Mouse (Mus musculus) intestine, embryonic 16.5 days (tissue): ENCODE data around the gene Fancg. TPM values are rescaled to one million over a fixed set of nuclear protein-coding genes. Genes with fewer than 3 reads are reported as not detected.

Experiments
- ATAC-seq: fragments of 200-750 bp; cut with Nextera tagmentation; 2 replicates; pipeline ENCODE4 v1.8.0; 2017; ENCODE audit warnings: moderate TSS enrichment, moderate library complexity
- H3K27ac ChIP-seq: fragments of 300-500 bp; sonication (generic); 2 replicates; pipeline ENCODE4 v1.5.1; 2014; ENCODE audit warnings: mild to moderate bottlenecking, low read length
- H3K27me3 ChIP-seq: fragments of 300-500 bp; sonication (generic); replicated peaks from 2 replicates; pipeline ENCODE4 v1.6.1; 2014; ENCODE audit warnings: low read length, control low read depth, mixed read lengths; ENCODE audit not compliant: control insufficient read depth, insufficient read depth
- H3K36me3 ChIP-seq: fragments of 300-500 bp; sonication (generic); 2 replicates; pipeline ENCODE4 v1.6.1; 2014; ENCODE audit warnings: low read length, control low read depth; ENCODE audit not compliant: control insufficient read depth, insufficient read depth
- H3K4me1 ChIP-seq: fragments of 300-500 bp; sonication (generic); 2 replicates; pipeline ENCODE4 v1.6.1; 2014; ENCODE audit warnings: low read length, control low read depth, mixed read lengths; ENCODE audit not compliant: control insufficient read depth, insufficient read depth
- H3K4me2 ChIP-seq: fragments of 300-500 bp; sonication (generic); 2 replicates; pipeline ENCODE4 v1.6.1; 2014; ENCODE audit warnings: low read depth, low read length, control low read depth
- H3K4me3 ChIP-seq: fragments of 300-500 bp; sonication (generic); 2 replicates; pipeline ENCODE4 v1.5.1; 2014; ENCODE audit warnings: mild to moderate bottlenecking, low read length
- H3K9ac ChIP-seq: fragments of 300-500 bp; sonication (generic); 2 replicates; pipeline ENCODE4 v1.6.1; 2014; ENCODE audit warnings: low read depth, low read length
- H3K9me3 ChIP-seq: fragments of 300-500 bp; sonication (generic); 2 replicates; pipeline ENCODE4 v1.6.1; 2016; ENCODE audit warnings: low read length, control low read depth; ENCODE audit not compliant: control insufficient read depth
- WGBS: fragments of 180-500 bp; shearing (Covaris S2); extraction: QIAGEN DNeasy Blood & Tissue Kit; methylation state at CpG from one replicate; pipeline ENCODE4 v1.1.7; 2014; 5-methylcytosine and 5-hydroxymethylcytosine counted together
- polyA plus RNA-seq: library from polyadenylated mRNA; unstranded; fragments of >200 nt; fragmentation: Nextera tagmentation; extraction: Ambion mirVana; gene quantifications from 2 replicates; pipeline ENCODE4 v1.2.1, GENCODE M21; 2015

The Fancg gene
- polyA plus RNA-seq, 1 experiment from 2014 or later: 16.1 TPM

DNA sequence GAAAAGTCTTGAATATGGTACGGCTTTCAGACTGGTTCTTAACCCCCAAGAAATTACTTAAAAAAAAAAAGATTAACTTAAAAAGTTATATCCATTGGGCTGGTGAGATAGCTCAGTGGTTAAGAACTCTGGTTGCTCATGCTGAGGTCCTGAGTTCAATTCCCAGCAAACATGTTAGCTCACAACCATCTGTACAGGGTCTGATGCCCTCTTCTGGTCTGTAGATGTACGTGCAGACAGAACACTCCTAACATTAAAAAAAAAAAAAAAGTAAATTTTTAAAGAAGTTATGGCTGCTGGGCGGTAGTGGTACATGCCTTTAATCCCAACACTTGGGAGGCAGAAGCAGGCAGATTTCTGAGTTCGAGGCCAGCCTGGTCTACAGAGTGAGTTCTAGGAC is 32.2 kb downstream of the Fancg start:
- Histone ChIP-seq H3K4me3 (no peak overlapping the region), H3K4me2 (no peak overlapping the region), H3K36me3 (peaks cover 6% of the 10 kb centered on the region; the same call in 1 of the 2 replicates), H3K4me1 (no peaks in the 10 kb centered on the region), H3K9me3 (no peaks in the 10 kb centered on the region), H3K9ac (no peak overlapping the region), H3K27ac (no peak overlapping the region), H3K27me3 (no peaks in the 10 kb centered on the region)
- ATAC-seq: no peak
- 89% methylated on average over 4 of the region's 4 CpGs for WGBS

DNA sequence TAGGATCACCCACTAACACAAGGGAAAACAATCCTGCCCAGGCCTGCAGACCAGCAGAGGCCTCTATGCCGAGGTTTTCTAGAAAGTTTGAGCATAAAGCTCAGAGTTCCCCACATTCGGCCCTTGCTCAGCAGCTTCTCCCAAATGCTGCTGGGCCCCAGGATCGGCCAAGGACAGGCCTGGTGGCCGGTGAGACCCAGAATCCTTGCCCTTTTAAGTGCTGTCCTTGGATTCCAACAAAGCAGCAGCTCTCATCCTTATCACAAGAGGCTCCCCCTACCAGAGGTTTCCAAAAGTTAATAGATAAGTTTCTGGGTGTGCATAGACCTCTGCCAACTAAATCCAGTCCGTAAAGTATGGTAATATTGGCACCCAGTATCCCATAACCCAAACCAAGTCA is 36.4 kb downstream of the Fancg start:
- peaks cover 4% of the 10 kb centered on the region; the same call in 1 of the 2 replicates for H3K36me3 ChIP-seq
- 77% methylated on average over 5 of the region's 5 CpGs for WGBS
- H3K9me3 ChIP-seq: no peaks in the 10 kb centered on the region
- no peak overlapping the region for H3K4me3 ChIP-seq
- no peak for ATAC-seq
- H3K9ac ChIP-seq: no peak overlapping the region
- no peak overlapping the region for H3K4me2 ChIP-seq
- no peak overlapping the region for H3K27ac ChIP-seq
- no peaks in the 10 kb centered on the region for H3K27me3 ChIP-seq
- H3K4me1 ChIP-seq: no peaks in the 10 kb centered on the region

DNA sequence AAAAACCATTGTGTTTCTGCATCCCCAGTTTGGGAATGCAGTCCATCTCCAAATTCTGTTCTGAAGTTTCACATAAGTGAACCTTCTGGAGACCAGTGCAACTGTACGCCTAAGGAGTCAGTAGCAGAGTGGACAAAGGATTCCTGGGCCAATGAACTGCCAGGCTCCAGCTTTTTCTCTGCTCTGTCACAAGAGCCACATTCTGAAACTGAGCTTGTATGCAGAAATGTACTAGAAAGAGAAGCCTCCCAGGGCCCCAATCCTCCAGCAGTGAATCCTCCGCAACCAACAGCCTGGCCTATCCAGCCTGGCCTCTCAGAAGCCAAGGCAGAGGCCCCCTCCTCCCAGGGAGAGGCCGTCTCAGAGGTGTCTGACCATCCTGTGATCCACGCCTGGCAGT is 37.4 kb downstream of the Fancg start:
- Histone ChIP-seq H3K4me2 (no peak overlapping the region), H3K4me3 (no peak overlapping the region), H3K9ac (no peak overlapping the region), H3K9me3 (no peaks in the 10 kb centered on the region), H3K27ac (no peak overlapping the region), H3K27me3 (no peaks in the 10 kb centered on the region), H3K4me1 (no peaks in the 10 kb centered on the region), H3K36me3 (no peaks in the 10 kb centered on the region)
- 72% methylated on average over 4 of the region's 4 CpGs for WGBS
- no peak for ATAC-seq

DNA sequence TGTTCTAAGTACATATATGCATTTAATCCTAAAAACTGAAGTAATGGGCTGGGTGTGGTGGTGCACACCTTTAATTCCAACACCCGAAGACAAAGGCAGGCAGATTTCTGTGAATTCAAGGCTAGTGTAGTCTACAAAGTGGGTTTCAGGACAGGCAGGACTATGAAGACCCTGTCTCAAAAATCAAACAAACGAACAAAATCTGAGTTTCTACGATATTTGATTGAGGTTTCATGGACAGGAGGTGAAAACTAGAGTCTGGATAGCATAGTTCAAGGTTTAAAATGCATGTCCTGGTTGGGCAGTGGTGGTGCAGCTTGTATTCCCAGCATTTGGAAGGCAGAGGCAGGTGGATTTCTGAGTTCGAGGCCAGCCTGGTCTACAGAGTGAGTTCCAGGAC is 41.0 kb downstream of the Fancg start, which contains the start of gene 1700022I11Rik:
1700022I11Rik (plus strand) TSS at position 301 of the 400 bp plus-strand sequence.
- ATAC-seq: no peak
- no peak within 1 kb of the TSS for H3K4me2 ChIP-seq
- H3K9ac ChIP-seq: no peak within 1 kb of the TSS
- WGBS: 90% methylated on average over 4 of the region's 4 CpGs
- no peak within 1 kb of the TSS for H3K4me3 ChIP-seq
- no peaks in the 10 kb centered on the region for H3K4me1 ChIP-seq
- H3K36me3 ChIP-seq: no peaks in the 10 kb centered on the region
- H3K27ac ChIP-seq: no peak within 1 kb of the TSS
- no peaks in the 10 kb centered on the region for H3K9me3 ChIP-seq
- no peaks in the 10 kb centered on the region for H3K27me3 ChIP-seq

DNA sequence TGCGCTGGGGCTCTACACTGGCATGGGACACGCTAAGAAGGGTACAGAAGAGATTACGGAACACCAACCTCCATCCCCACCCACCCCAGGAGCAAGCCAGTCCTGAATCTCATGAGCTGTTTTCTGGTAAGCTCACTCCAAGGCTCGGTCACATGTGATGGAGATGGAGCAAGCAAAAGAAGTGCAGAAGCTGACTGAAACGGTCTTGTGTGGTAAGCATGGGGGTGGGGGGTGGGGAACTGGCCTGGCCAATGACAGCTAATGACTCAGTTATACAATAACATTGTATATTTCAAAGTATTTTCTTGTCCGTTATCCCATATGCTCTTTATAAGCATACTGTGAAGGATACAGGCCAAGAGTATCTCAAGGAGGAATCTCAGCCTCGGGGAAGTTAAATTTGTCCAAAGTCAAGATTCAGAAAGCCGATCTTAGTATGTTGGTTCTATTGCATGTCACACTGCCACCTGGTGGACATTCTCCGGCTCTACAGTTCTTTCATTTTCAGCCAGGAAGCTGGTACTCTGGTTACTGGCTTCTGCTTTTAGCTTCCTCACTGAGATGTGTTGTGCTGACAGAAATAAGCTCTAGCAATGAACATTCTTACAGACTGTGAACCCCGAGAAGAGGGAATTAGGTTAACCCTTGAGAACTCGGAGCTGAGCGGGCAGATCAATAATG is 45.1 kb downstream of the Fancg start:
- H3K4me2 ChIP-seq: peak overlapping the region; percentile 10; the same call in 1 of the 2 replicates
- no peak overlapping the region for H3K4me3 ChIP-seq
- no peaks in the 10 kb centered on the region for H3K4me1 ChIP-seq
- no peaks in the 10 kb centered on the region for H3K9me3 ChIP-seq
- no peaks in the 10 kb centered on the region for H3K27me3 ChIP-seq
- no peak overlapping the region for H3K27ac ChIP-seq
- 14% methylated on average over 12 of the region's 12 CpGs for WGBS
- H3K36me3 ChIP-seq: no peaks in the 10 kb centered on the region
- H3K9ac ChIP-seq: no peak overlapping the region
- ATAC-seq: peak; percentile 46

DNA sequence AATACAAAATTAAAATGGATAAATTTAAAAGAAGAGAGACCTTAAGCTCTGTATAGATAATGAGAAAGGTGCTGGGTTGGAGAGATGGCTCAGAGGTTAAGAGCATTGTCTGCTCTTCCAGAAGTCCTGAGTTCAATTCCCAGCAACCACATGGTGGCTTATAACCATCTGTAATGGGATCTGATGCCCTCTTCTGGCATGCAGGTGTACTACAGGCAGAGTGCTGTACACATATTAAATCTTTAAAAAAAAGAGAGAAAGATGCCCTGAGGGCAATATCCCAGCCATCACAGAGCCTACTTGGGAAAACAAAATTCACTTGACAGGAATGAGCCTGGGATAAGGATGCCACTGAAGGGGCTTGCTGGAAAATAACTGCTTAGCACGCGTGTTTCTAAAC is 46.8 kb downstream of the Fancg start:
- H3K27ac ChIP-seq: no peak overlapping the region
- no peak for ATAC-seq
- WGBS: 92% methylated on average over 2 of the region's 2 CpGs
- H3K4me3 ChIP-seq: no peak overlapping the region
- H3K27me3 ChIP-seq: no peaks in the 10 kb centered on the region
- no peak overlapping the region for H3K4me2 ChIP-seq
- H3K4me1 ChIP-seq: no peaks in the 10 kb centered on the region
- no peak overlapping the region for H3K9ac ChIP-seq
- H3K9me3 ChIP-seq: no peaks in the 10 kb centered on the region
- H3K36me3 ChIP-seq: no peaks in the 10 kb centered on the region

DNA sequence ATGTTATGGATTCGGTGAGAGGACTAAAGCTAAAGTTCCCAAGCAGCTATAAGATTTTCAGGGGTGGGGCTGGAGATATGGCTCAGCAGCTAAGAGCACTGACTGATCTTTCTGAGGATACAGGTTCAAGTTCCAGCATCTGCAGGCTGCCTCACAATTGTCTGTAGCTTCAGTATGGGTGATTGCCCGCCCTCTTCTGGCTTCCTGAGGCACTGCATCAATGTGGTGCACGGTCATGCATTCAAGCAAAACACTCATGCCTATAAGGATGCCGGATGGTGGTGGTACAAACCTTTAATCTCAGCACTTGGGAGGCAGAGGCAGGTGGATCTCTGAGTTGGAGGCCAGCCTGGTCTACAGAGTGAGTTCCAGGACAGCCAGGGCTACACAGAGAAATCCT is 48.7 kb downstream of the Fancg start:
- H3K27ac ChIP-seq: no peak overlapping the region
- no peak overlapping the region for H3K9ac ChIP-seq
- no peaks in the 10 kb centered on the region for H3K27me3 ChIP-seq
- WGBS: 33% methylated on average over 4 of the region's 4 CpGs
- no peak for ATAC-seq
- no peak overlapping the region for H3K4me2 ChIP-seq
- H3K4me3 ChIP-seq: no peak overlapping the region
- no peaks in the 10 kb centered on the region for H3K9me3 ChIP-seq
- H3K4me1 ChIP-seq: no peaks in the 10 kb centered on the region
- peaks cover 7% of the 10 kb centered on the region; the same call in 1 of the 2 replicates for H3K36me3 ChIP-seq

DNA sequence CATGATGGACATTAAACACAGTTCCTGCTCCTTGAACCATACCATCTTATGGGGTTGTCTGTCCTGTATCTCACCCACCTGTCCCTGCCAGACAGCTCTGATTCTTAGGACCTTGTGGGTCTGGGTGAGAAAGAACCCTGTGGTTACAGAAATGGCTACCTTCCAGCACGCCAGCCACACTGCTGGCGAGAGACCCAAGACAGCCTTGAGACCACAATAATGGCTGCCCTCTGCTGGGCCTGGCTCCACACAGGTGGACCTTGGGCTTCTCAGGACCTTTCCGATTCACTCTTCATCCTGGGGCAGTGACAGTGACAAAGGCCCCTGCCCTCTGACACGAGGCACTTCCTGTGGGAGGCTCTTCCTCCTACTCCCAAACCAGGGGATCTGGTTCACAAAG is 50.9 kb downstream of the Fancg start:
- ATAC-seq: no peak
- Histone ChIP-seq H3K4me1 (no peaks in the 10 kb centered on the region), H3K4me3 (no peak overlapping the region), H3K27me3 (no peaks in the 10 kb centered on the region), H3K9ac (no peak overlapping the region), H3K27ac (no peak overlapping the region), H3K36me3 (peaks cover 7% of the 10 kb centered on the region; the same call in 1 of the 2 replicates), H3K9me3 (no peaks in the 10 kb centered on the region), H3K4me2 (no peak overlapping the region)
- 71% methylated on average over 4 of the region's 4 CpGs for WGBS

DNA sequence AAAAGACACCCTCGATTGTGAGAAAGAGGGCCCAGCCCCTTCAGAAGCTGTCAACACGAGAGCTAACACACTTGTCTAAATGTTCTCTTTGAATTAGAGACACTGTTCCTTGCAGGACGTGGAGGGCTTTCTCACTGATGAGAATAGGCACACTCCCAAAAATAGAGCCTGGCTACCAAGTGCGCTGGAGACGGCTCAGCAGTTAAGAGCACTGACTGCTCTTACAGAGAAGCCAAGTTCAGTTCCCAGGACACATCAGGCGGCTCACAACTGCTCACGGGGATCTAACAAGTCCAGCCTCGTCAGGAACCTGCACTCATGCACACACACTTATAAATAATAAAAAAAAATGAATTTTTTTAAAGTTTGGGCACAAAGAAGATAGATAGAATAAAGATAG is 51.4 kb downstream of the Fancg start:
- no peaks in the 10 kb centered on the region for H3K9me3 ChIP-seq

DNA sequence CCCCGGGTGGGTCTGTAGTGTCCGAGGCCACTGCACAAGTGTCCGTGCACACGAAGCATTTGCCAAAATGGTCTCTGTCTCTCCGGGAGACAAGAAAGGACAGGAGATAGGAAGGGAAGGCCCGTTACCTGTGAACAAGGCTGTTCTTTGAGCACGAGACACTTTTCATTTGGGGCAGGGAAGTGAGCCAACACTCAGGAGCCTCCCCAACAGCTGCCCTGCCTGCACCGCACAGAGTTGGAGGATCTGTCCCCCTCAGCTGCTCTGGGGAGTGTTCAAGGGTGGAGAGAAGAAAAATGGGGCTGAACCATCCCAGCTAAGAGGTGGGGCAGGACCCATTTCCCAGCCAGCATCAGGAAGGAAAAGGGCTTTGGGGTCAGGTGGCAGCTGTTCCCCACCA is 52.3 kb downstream of the Fancg start:
- no peak overlapping the region for H3K9ac ChIP-seq
- no peaks in the 10 kb centered on the region for H3K9me3 ChIP-seq
- peaks cover 7% of the 10 kb centered on the region; the same call in 1 of the 2 replicates for H3K36me3 ChIP-seq
- no peaks in the 10 kb centered on the region; the same call in none of the 2 replicates for H3K4me1 ChIP-seq
- no peak overlapping the region for H3K4me3 ChIP-seq
- no peak overlapping the region for H3K4me2 ChIP-seq
- H3K27ac ChIP-seq: no peak overlapping the region
- no peaks in the 10 kb centered on the region for H3K27me3 ChIP-seq
- ATAC-seq: no peak
- WGBS: 89% methylated on average over 8 of the region's 8 CpGs

More for the DNA sequence above, 51.4 kb downstream of the Fancg start:
- Histone ChIP-seq H3K9ac (no peak overlapping the region), H3K27ac (no peak overlapping the region), H3K4me3 (no peak overlapping the region), H3K4me2 (no peak overlapping the region), H3K4me1 (no peaks in the 10 kb centered on the region), H3K27me3 (no peaks in the 10 kb centered on the region), H3K36me3 (peaks cover 7% of the 10 kb centered on the region; the same call in 1 of the 2 replicates)
- ATAC-seq: no peak
- WGBS: 67% methylated on average over 8 of the region's 8 CpGs
